Mouse (Mus musculus): ENCODE results near the gene Zmpste24. TPM values are rescaled to one million over a fixed set of nuclear protein-coding genes. Genes with fewer than 3 reads are reported as not detected.

Zmpste24 gene
- polyA plus RNA-seq, 1 experiment, result 0.19 TPM

DNA sequence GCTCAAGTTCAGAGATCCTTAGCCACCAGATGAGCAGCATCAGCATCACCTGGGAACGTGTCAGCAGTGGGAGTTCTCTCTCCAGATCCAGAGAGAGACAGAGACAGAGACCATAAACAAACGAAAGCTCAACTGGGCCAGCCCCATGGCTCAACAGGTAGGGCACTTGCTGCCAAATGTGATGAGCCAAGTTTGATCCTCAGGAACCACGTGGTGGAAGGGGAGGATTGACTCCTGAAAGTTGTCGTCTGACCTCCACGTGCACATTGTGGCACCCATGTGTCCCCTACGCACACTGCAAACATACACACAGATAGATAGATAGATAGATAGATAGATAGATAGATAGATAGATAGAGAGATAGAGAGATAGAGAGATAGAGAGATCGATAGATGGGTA is 74.6 kb downstream of the Zmpste24 start:
- H3K4me3 ChIP-seq (replicated peaks), result no peak overlapping the region
- TF ChIP-seq TAL1 (IDR thresholded peaks at IDR 0.05; ENCODE audit: low read length), result no peak
- TF ChIP-seq GATA1 (IDR thresholded peaks at IDR 0.05; ENCODE audit: low read length), result no peak
- no peaks in the 10 kb centered on the region for H3K9me3 ChIP-seq (ENCODE audit: control insufficient read depth, low read length)
- H3K27me3 ChIP-seq (ENCODE audit: control insufficient read depth), result no peaks in the 10 kb centered on the region
- H3K4me1 ChIP-seq (ENCODE audit: control insufficient read depth), result peaks cover 19% of the 10 kb centered on the region
- H3K36me3 ChIP-seq (ENCODE audit: control insufficient read depth), result no peaks in the 10 kb centered on the region

GRCm38 (mm10) chr4:121021911-121022310 is 76.1 kb downstream of the Zmpste24 start:
- Histone ChIP-seq H3K4me1 (ENCODE audit: control insufficient read depth) (peaks cover 29% of the 10 kb centered on the region), H3K4me3 (replicated peaks) (no peak overlapping the region), H3K36me3 (ENCODE audit: control insufficient read depth) (no peaks in the 10 kb centered on the region)

DNA sequence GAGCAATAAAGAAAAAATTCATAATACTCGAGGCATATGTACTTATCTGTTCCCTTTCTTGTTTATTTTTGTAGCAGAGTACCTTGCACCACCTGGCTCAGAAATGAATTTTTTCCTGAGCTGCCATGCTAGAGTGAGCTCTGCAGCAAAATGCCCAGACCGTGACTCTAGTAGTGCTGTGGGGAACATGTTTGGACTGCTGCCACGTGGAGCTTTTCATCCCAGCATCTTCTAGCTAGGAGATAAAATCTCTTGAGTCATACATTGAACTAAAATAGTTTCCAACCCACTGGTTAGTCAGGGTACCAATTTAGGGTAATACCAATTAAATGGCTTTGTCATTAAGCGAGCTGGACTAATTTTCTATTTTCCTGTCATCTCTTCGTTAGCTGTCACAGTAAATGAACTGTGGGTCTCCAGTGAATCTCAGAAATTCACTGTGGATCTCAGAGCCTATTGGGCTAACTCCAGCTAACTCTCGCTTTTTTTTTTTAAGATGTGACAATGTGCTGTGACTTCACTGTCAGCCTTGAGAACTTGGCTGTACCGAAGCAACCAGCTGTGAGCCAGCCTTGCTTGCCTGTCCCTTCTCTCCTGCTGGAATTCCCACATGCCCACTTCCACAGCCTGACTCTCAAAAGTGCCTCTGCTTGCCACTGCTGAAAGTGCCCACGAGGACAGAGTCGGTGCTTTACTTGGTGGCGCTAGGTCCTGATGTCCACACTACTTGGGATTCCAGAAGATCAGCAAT is 77.8 kb downstream of the Zmpste24 start:
- H3K4me1 ChIP-seq (ENCODE audit: control insufficient read depth), result peaks cover 27% of the 10 kb centered on the region
- H3K27me3 ChIP-seq (ENCODE audit: control insufficient read depth), result no peaks in the 10 kb centered on the region
- H3K9me3 ChIP-seq (ENCODE audit: control insufficient read depth, low read length), result no peaks in the 10 kb centered on the region
- TF ChIP-seq TAL1 (IDR thresholded peaks at IDR 0.05; ENCODE audit: low read length), result no peak
- TF ChIP-seq GATA1 (IDR thresholded peaks at IDR 0.05; ENCODE audit: low read length), result no peak
- no peaks in the 10 kb centered on the region for H3K36me3 ChIP-seq (ENCODE audit: control insufficient read depth)
- no peak overlapping the region for H3K4me3 ChIP-seq (replicated peaks)

More at GRCm38 (mm10) chr4:121021911-121022310, 76.1 kb downstream of the Zmpste24 start:
- Histone ChIP-seq H3K9me3 (ENCODE audit: control insufficient read depth, low read length) (no peaks in the 10 kb centered on the region), H3K27me3 (ENCODE audit: control insufficient read depth) (no peaks in the 10 kb centered on the region)
- TF ChIP-seq TAL1 (IDR thresholded peaks at IDR 0.05; ENCODE audit: low read length) (no peak), GATA1 (IDR thresholded peaks at IDR 0.05; ENCODE audit: low read length) (no peak)

DNA sequence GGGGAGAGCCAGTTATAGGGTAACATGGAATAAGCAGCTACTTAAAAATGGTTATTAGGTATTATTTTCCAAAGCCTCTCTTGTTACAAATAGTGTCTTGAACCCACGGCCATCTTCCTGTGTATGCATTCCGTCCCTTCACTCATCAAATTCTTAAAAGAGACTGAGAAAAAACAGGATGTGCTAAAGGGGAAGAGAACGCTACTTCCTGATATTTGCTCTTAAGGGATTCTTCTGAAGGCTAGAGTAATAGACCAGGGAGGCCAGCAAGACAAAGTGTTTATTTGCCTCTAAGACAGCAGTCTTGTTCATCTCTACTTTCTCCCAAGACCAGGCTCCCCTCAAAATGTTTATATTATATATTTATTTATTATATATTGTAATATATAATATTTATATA is 79.8 kb downstream of the Zmpste24 start:
- H3K9me3 ChIP-seq (ENCODE audit: control insufficient read depth, low read length), result no peaks in the 10 kb centered on the region
- H3K27me3 ChIP-seq (ENCODE audit: control insufficient read depth), result no peaks in the 10 kb centered on the region
- no peak overlapping the region for H3K4me3 ChIP-seq (replicated peaks)
- peaks cover 47% of the 10 kb centered on the region for H3K4me1 ChIP-seq (ENCODE audit: control insufficient read depth)
- TF ChIP-seq GATA1 (IDR thresholded peaks at IDR 0.05; ENCODE audit: low read length) (no peak), TAL1 (IDR thresholded peaks at IDR 0.05; ENCODE audit: low read length) (no peak)
- H3K36me3 ChIP-seq (ENCODE audit: control insufficient read depth), result peaks cover 8% of the 10 kb centered on the region

GRCm38 (mm10) chr4:121016928-121017657 is 80.9 kb downstream of the Zmpste24 start, which contains the start of gene Smap2:
Gene Smap2, minus strand, starts transcription at chr4:121017247.
- no peak for TF ChIP-seq TAL1 (IDR thresholded peaks at IDR 0.05; ENCODE audit: low read length)
- TF ChIP-seq GATA1 (IDR thresholded peaks at IDR 0.05; ENCODE audit: low read length), result no peak
- Histone ChIP-seq H3K36me3 (ENCODE audit: control insufficient read depth) (peaks cover 18% of the 10 kb centered on the region), H3K27me3 (ENCODE audit: control insufficient read depth) (no peaks in the 10 kb centered on the region), H3K4me3 (replicated peaks) (peak within 1 kb of the TSS; percentile 83), H3K4me1 (ENCODE audit: control insufficient read depth) (peaks cover 58% of the 10 kb centered on the region), H3K9me3 (ENCODE audit: control insufficient read depth, low read length) (no peaks in the 10 kb centered on the region)

DNA sequence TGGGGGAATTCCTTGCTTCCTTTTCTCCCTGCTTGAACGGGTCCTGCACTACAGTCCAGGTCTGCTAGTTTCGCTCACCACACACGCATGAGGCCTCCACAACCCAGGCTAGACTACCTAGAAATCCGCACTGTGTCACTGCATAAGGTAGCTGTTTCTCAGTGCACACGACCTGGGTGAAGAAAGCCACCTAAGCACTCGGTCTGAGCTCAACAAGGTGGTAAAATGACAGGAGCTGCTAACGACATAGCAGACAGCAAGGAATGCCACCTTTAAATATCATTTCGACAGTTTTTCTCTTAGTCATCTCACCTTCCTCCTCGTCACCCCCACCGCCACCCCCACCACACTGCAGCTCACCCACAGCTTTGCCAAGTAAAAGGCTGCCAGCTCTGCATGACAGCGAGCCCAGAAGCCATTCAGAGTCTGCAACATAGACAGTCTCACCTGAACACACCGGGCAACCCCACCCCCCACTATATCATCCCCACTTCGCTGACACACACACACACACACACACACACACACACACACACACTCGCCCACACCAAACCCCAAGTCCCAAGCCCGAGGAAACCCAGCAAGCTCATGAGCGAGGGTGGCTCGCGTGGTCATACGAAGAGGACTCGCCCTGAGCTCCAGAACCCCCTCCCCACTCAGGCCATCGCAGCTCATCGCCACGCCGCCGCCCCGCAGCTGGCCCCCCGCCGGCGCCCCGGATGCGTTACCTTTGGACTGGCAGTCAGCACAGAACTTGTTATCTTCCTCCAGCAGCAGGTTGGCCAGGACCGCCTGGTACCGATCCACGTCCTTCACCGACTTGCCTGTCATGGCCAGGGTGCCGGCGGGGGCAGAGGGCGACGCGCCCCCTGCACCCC is 81.8 kb downstream of the Zmpste24 start:
- Histone ChIP-seq H3K9me3 (ENCODE audit: control insufficient read depth, low read length) (no peaks in the 10 kb centered on the region), H3K27me3 (ENCODE audit: control insufficient read depth) (no peaks in the 10 kb centered on the region), H3K36me3 (ENCODE audit: control insufficient read depth) (peaks cover 19% of the 10 kb centered on the region), H3K4me1 (ENCODE audit: control insufficient read depth) (peaks cover 61% of the 10 kb centered on the region), H3K4me3 (replicated peaks) (peak overlapping the region; percentile 83)
- TF ChIP-seq GATA1 (IDR thresholded peaks at IDR 0.05; ENCODE audit: low read length) (no peak), TAL1 (IDR thresholded peaks at IDR 0.05; ENCODE audit: low read length) (peak; percentile 47; the same call in 2 of the 3 replicates)

- Histone ChIP-seq H3K9me3 (ENCODE audit: control insufficient read depth, low read length) (no peaks in the 10 kb centered on the region), H3K4me1 (ENCODE audit: control insufficient read depth) (peaks cover 71% of the 10 kb centered on the region), H3K36me3 (ENCODE audit: control insufficient read depth) (peaks cover 19% of the 10 kb centered on the region), H3K4me3 (replicated peaks) (peak overlapping the region; percentile 83), H3K27me3 (ENCODE audit: control insufficient read depth) (no peaks in the 10 kb centered on the region)
- TF ChIP-seq GATA1 (IDR thresholded peaks at IDR 0.05; ENCODE audit: low read length) (no peak), TAL1 (IDR thresholded peaks at IDR 0.05; ENCODE audit: low read length) (no peak)
Measured at GRCm38 (mm10) chr4:121015268-121015659, 82.8 kb downstream of the Zmpste24 start.

DNA sequence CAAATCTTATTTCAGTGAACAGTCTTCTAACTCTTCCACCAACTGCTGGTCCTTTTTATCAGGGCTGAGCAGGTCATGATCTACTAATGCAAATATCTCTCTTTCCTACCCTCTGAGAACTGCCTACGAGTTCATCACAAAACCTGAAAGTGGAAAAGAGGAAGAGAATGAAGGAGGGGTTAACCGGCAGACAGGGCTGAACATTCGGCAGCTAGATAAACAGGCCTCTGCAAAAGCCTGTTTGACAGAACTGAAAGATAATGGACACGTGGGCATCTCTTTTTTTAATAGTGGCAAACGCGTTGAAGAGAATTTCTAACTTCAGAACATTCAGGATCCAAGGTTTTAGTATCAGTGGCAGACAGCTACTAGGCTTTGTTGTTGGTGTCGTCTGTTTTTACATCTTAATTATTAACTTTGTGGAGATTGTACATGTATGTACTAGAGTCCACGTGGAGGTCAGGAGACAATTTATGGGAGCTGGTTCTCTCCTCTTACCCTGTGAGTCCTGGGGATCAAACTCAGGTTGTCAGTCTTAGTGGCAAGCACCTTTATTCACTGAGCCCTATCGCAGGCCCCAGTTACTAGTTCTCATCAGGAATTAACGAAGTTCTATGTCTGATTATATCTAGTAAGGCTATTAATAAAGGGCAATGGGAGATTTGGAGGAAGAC is 83.3 kb downstream of the Zmpste24 start:
- Histone ChIP-seq H3K4me1 (ENCODE audit: control insufficient read depth) (peaks cover 73% of the 10 kb centered on the region), H3K9me3 (ENCODE audit: control insufficient read depth, low read length) (no peaks in the 10 kb centered on the region), H3K4me3 (replicated peaks) (peak overlapping the region; percentile 83), H3K36me3 (ENCODE audit: control insufficient read depth) (peaks cover 20% of the 10 kb centered on the region), H3K27me3 (ENCODE audit: control insufficient read depth) (no peaks in the 10 kb centered on the region)
- TF ChIP-seq GATA1 (IDR thresholded peaks at IDR 0.05; ENCODE audit: low read length) (peak; percentile 67), TAL1 (IDR thresholded peaks at IDR 0.05; ENCODE audit: low read length) (peak; percentile 68)

All from erythroblast, embryonic 14.5 days (primary cell).